Mouse (Mus musculus): ENCODE data around the gene Mal.
A peak's percentile ranks its signal among the peaks of the same experiment; 100 is the strongest.
"Not testable (repeated sequence)": the region's sequence is repeated elsewhere in the genome, so short reads cannot be mapped to it uniquely, and the experiment has no call there.

The Mal gene

GRCm38 (mm10) chr2:127624786-127625185, 31.7 kb downstream of the Mal start:
- DNase-seq (ENCODE audit: low spot score) = no peak

GRCm38 (mm10) chr2:127622065-127622464, 34.4 kb downstream of the Mal start:
- DNase-seq (ENCODE audit: low spot score) = no peak

GRCm38 (mm10) chr2:127619311-127619710, 37.2 kb downstream of the Mal start:
- no peak for DNase-seq (ENCODE audit: low spot score)

GRCm38 (mm10) chr2:127612288-127612687, 44.2 kb downstream of the Mal start:
- DNase-seq (ENCODE audit: low spot score) = peak; percentile 38

GRCm38 (mm10) chr2:127611386-127611785, 45.1 kb downstream of the Mal start:
- no peak for DNase-seq (ENCODE audit: low spot score)

GRCm38 (mm10) chr2:127608986-127609385, 47.5 kb downstream of the Mal start:
- DNase-seq (ENCODE audit: low spot score) = no peak

GRCm38 (mm10) chr2:127608234-127608633, 48.3 kb downstream of the Mal start:
- peak; percentile 58 for DNase-seq (ENCODE audit: low spot score)

GRCm38 (mm10) chr2:127605203-127605602, 51.3 kb downstream of the Mal start:
- no peak for DNase-seq (ENCODE audit: low spot score)

- not testable (repeated sequence) for DNase-seq (ENCODE audit: low spot score)
Measured at GRCm38 (mm10) chr2:127603383-127603782, 53.1 kb downstream of the Mal start.

GRCm38 (mm10) chr2:127590840-127591239, 65.7 kb downstream of the Mal start:
- DNase-seq (ENCODE audit: low spot score) = no peak

- DNase-seq (ENCODE audit: low spot score) = no peak
Measured at GRCm38 (mm10) chr2:127590204-127590603, 66.3 kb downstream of the Mal start.

- no peak for DNase-seq (ENCODE audit: low spot score)
Measured at GRCm38 (mm10) chr2:127588897-127589296, 67.6 kb downstream of the Mal start.

GRCm38 (mm10) chr2:127587514-127587844, 69.0 kb downstream of the Mal start:
- DNase-seq (ENCODE audit: low spot score) = no peak

- DNase-seq (ENCODE audit: low spot score) = peak; percentile 71
Measured at GRCm38 (mm10) chr2:127586694-127587513, 69.6 kb downstream of the Mal start, which contains the start of the genes Zfp661 and Mrps5. TSS of gene Zfp661 (minus strand) at chr2:127587094. TSS of gene Mrps5 (plus strand) at chr2:127587222.

- DNase-seq (ENCODE audit: low spot score) = peak; percentile 92
Measured at GRCm38 (mm10) chr2:127584436-127584858, 72.0 kb downstream of the Mal start.
